Mouse (Mus musculus): ENCODE data around the gene Slc22a5. TPM values are rescaled to one million over a fixed set of nuclear protein-coding genes. Genes with fewer than 3 reads are reported as not detected.
"Not testable (repeated sequence)": the region's sequence is repeated elsewhere in the genome, so short reads cannot be mapped to it uniquely, and the experiment has no call there.

The Slc22a5 gene
- polyA plus RNA-seq, 1 experiment from 2014 or later, result 14.1 TPM

DNA sequence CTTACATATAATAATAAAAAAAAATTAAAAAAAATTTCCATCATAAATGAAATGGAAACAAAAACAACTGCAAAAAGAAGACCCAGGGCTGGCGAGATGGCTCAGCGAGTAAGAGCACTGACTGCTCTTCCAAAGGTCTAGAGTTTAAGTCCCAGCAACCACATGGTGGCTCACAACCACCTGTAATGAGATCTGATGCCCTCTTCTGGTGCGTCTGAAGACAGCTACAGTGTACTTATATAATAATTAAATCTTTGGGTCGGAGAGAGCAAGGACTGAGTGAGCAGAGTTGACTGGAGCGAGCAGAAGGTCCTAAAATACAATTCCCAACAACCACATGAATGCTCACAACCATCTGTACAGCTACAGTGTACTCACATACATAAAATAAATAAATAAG lies 13.4 kb downstream of the Slc22a5 start:
- H3K27me3 ChIP-seq; H3K4me1 ChIP-seq; H3K27ac ChIP-seq; H3K9me3 ChIP-seq (replicated peaks); ATAC-seq (replicated peaks; ENCODE audit: low FRiP score); H3K36me3 ChIP-seq; H3K4me2 ChIP-seq; H3K9ac ChIP-seq; H3K4me3 ChIP-seq (replicated peaks): not testable (repeated sequence)
- 83% methylated on average over 5 of the region's 5 CpGs for WGBS

- Histone ChIP-seq H3K4me3 (replicated peaks) (no peak overlapping the region), H3K9ac (no peak overlapping the region), H3K27me3 (no peaks in the 10 kb centered on the region), H3K36me3 (peaks cover 16% of the 10 kb centered on the region), H3K27ac (no peak overlapping the region), H3K4me2 (no peak overlapping the region), H3K4me1 (no peaks in the 10 kb centered on the region), H3K9me3 (replicated peaks) (no peaks in the 10 kb centered on the region)
- ATAC-seq (replicated peaks; ENCODE audit: low FRiP score), result no peak
- WGBS, result 83% methylated on average over 4 of the region's 4 CpGs
These were observed 15.0 kb downstream of the Slc22a5 start for GRCm38 (mm10) chr11:53876488-53876887.

GRCm38 (mm10) chr11:53874706-53875105 lies 16.8 kb downstream of the Slc22a5 start:
- H3K36me3 ChIP-seq, result peaks cover 31% of the 10 kb centered on the region
- H3K4me3 ChIP-seq (replicated peaks), result no peak overlapping the region
- WGBS, result 80% methylated on average over 4 of the region's 4 CpGs
- H3K27me3 ChIP-seq, result no peaks in the 10 kb centered on the region
- no peaks in the 10 kb centered on the region for H3K9me3 ChIP-seq (replicated peaks)
- no peaks in the 10 kb centered on the region for H3K4me1 ChIP-seq
- no peak for ATAC-seq (replicated peaks; ENCODE audit: low FRiP score)
- no peak overlapping the region for H3K27ac ChIP-seq
- no peak overlapping the region for H3K4me2 ChIP-seq
- H3K9ac ChIP-seq, result no peak overlapping the region

DNA sequence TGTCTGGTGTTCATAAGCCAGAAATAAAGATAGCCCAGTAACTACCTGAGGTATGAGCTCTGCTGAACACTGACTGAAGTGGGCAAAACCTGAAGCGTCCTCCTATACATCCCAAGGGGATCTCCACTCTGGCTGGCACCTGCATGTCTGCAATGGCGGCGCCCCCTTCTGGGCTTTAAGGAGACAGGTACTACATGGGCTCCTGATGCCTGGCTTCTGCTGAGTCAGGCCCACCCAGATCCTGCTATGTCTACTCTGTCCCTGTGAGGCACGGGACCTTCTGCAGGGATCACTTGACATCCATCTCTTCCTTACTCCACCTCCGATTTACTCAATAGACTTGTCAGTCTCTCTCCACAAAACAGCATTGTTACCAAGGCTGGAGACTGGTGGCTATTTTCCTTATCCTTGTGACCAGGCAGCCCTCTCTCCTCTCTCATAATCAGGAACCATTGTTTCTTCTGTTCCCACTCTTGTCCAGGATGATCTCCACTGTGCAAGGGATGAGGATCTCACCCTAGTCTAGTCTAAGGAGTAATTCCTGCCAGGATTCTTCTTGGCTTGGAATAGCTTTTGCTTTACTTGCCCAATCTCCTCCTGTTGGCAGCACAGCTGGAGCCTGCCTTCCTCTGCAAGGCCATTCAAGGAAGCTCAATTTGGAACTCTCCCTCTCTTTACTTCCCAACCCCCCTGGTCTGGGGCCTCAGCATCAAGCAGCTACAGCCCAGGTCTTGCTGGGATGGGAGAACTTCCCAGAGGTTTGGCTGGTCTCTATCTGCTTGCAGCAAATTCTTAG lies 17.4 kb downstream of the Slc22a5 start:
- 62% methylated on average over 5 of the region's 5 CpGs for WGBS

DNA sequence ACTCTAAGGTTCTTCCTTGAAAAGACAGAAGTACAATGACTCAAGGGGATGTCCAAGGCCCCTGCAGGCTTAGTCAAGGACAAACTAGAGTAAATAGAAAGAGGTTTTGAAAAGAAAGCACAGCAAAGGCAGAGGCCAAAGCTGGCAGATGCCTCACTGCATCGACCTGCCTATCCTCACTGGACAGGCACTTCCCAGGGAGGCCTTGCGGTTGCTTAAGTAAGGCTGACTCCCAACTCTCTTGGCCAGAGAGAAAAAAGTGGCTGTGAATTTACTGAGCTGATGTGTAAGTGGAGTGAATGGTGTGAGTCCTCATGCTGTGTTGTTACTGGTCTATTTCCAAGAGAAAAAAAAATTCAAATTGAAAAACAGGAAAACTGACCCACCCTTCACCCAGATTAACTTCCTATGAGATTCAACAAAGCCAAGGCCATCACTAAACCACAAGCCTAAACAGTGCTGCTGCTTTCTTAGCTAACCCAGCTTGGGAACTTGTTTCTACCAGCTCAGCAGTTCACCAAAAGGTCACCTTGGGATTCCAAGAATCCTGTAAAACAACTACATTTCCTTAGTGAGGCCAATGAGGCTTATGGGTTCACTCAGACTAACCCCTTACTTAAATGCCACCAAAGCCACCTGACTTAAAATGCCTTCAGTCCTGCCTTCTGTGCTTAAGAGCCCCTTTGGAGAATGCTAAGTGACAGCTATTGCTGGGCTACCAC lies 19.5 kb downstream of the Slc22a5 start:
- Histone ChIP-seq H3K9ac (no peak overlapping the region), H3K4me2 (no peak overlapping the region), H3K4me1 (no peaks in the 10 kb centered on the region), H3K9me3 (replicated peaks) (no peaks in the 10 kb centered on the region), H3K27me3 (no peaks in the 10 kb centered on the region), H3K4me3 (replicated peaks) (no peak overlapping the region), H3K36me3 (peaks cover 31% of the 10 kb centered on the region), H3K27ac (0 out of 2 replicates have a peak overlapping the region, but pooled peaks have one; percentile 1)
- no peak for ATAC-seq (replicated peaks; ENCODE audit: low FRiP score)
- WGBS, result 80% methylated on average over 2 of the region's 2 CpGs

More for the DNA sequence above, 17.4 kb downstream of the Slc22a5 start:
- H3K4me1 ChIP-seq; H3K27ac ChIP-seq; ATAC-seq (replicated peaks; ENCODE audit: low FRiP score); H3K27me3 ChIP-seq; H3K4me2 ChIP-seq; H3K9ac ChIP-seq; H3K9me3 ChIP-seq (replicated peaks); H3K4me3 ChIP-seq (replicated peaks): not testable (repeated sequence)
- H3K36me3 ChIP-seq, result peaks cover 31% of the 10 kb centered on the region

DNA sequence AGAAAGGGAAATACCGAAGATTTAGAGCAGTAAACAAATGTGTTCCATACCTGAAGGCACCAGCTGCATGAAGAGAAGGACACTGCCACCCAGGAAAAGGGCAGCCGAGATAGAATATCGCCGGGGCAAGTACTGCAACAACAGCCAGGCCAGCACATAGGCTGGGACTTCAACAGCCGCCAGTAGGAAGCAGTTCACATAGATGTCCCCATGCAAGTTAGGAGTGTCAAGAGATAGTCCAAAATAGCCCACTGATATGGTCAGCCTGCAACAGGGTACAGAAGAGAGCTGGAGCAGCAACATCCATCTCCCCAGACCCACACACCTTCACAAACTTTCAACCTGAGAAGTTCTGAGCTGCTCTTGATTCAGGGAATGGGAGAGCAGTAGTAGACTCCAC lies 22.3 kb downstream of the Slc22a5 start:
- Histone ChIP-seq H3K4me1 (no peaks in the 10 kb centered on the region), H3K36me3 (peaks cover 36% of the 10 kb centered on the region), H3K9ac (no peak overlapping the region), H3K4me3 (replicated peaks) (no peak overlapping the region), H3K4me2 (no peak overlapping the region), H3K27me3 (no peaks in the 10 kb centered on the region), H3K27ac (no peak overlapping the region), H3K9me3 (replicated peaks) (no peaks in the 10 kb centered on the region)
- 86% methylated on average over 5 of the region's 5 CpGs for WGBS
- no peak for ATAC-seq (replicated peaks; ENCODE audit: low FRiP score)

DNA sequence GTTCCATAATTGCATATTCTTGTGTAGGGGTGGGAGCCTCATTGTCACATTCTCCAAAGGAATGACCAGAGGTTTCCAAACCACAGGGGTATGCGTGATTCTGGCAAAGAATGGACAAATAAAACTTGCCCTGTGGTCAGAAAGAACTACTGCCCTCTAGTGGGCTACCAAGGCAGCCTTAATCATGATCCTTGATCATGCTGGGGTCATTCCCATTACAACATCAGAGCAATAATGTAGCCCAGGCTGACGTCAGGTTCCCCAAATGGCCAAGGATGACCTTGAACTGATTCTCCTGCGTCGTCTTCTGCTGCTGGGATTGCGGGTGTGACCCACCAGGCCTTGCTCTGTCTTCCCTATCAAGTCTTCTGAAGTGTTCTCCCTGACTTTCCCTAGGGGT lies 23.1 kb downstream of the Slc22a5 start:
- not testable (repeated sequence) for H3K9me3 ChIP-seq (replicated peaks); H3K9ac ChIP-seq; H3K4me3 ChIP-seq (replicated peaks); H3K4me2 ChIP-seq; H3K27me3 ChIP-seq; ATAC-seq (replicated peaks; ENCODE audit: low FRiP score); H3K27ac ChIP-seq; H3K4me1 ChIP-seq
- WGBS, result 43% methylated on average over 5 of the region's 5 CpGs
- H3K36me3 ChIP-seq, result peaks cover 36% of the 10 kb centered on the region

GRCm38 (mm10) chr11:53864724-53865310 lies 26.6 kb downstream of the Slc22a5 start:
- H3K9me3 ChIP-seq (replicated peaks); H3K4me1 ChIP-seq; H3K36me3 ChIP-seq; H3K4me2 ChIP-seq; H3K9ac ChIP-seq; H3K27ac ChIP-seq; H3K4me3 ChIP-seq (replicated peaks); H3K27me3 ChIP-seq: not testable (repeated sequence)
- WGBS, result 84% methylated on average over 1 of the region's 4 CpGs
- ATAC-seq (replicated peaks; ENCODE audit: low FRiP score), result 0 out of 2 replicates have a peak, but pooled peaks have one; percentile 18

DNA sequence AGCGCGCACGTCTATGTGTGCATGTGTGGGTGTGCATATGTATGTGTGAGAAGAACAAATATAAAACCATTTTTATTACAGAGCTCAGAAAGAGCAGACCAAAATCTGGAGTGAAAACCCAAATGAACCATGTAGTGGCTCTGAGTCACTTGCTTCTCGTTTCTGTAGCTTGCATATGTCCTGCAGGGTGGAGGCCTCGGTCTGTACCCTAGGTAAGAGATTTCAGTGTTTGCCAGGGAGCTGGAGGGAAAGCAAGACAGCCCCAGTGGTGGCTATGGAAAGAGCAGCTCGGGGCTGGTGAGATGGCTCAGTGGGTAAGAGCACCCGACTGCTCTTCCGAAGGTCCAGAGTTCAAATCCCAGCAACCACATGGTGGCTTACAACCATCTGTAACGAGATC lies 30.5 kb downstream of the Slc22a5 start:
- not testable (repeated sequence) for H3K4me1 ChIP-seq; H3K27me3 ChIP-seq; ATAC-seq (replicated peaks; ENCODE audit: low FRiP score); H3K4me2 ChIP-seq; H3K9me3 ChIP-seq (replicated peaks); H3K27ac ChIP-seq; H3K4me3 ChIP-seq (replicated peaks); H3K9ac ChIP-seq; H3K36me3 ChIP-seq
- 90% methylated on average over 8 of the region's 9 CpGs for whole genome bisulfite sequencing

GRCm38 (mm10) chr11:53858761-53859580 lies 32.5 kb downstream of the Slc22a5 start, which contains the start of gene Gm12216:
Gene Gm12216 (minus strand): TSS chr11:53859256.
- peak; percentile 54 for ATAC-seq (replicated peaks; ENCODE audit: low FRiP score)
- WGBS, result 10% methylated on average over 44 of the region's 50 CpGs

GRCm38 (mm10) chr11:53858058-53858760 lies 33.3 kb downstream of the Slc22a5 start:
- peak overlapping the region; percentile 89 for H3K4me2 ChIP-seq
- no peaks in the 10 kb centered on the region for H3K9me3 ChIP-seq (replicated peaks)
- WGBS, result 79% methylated on average over 6 of the region's 6 CpGs
- H3K27ac ChIP-seq, result no peak overlapping the region
- 0 out of 2 replicates have a peak, but pooled peaks cover 3% of the 10 kb centered on the region for H3K4me1 ChIP-seq
- peak overlapping the region; percentile 62; the same call in 1 of the 2 replicates for H3K4me3 ChIP-seq (replicated peaks)
- ATAC-seq (replicated peaks; ENCODE audit: low FRiP score), result no peak
- 0 out of 2 replicates have a peak, but pooled peaks cover 7% of the 10 kb centered on the region for H3K27me3 ChIP-seq
- H3K9ac ChIP-seq, result no peak overlapping the region
- H3K36me3 ChIP-seq, result no peaks in the 10 kb centered on the region

More at GRCm38 (mm10) chr11:53858761-53859580, 32.5 kb downstream of the Slc22a5 start, which contains the start of gene Gm12216:
- H3K4me2 ChIP-seq, result peak within 1 kb of the TSS; percentile 89
- not testable (repeated sequence) for H3K27ac ChIP-seq; H3K4me1 ChIP-seq; H3K27me3 ChIP-seq; H3K9me3 ChIP-seq (replicated peaks); H3K36me3 ChIP-seq
- H3K4me3 ChIP-seq (replicated peaks), result peak within 1 kb of the TSS; percentile 62
- peak within 1 kb of the TSS; percentile 51 for H3K9ac ChIP-seq
